Mouse (Mus musculus): Measurements from ENCODE around the gene Naip1. TPM values are rescaled to one million over a fixed set of nuclear protein-coding genes. Genes with fewer than 3 reads are reported as not detected.
"Not testable (repeated sequence)": the region's sequence is repeated elsewhere in the genome, so short reads cannot be mapped to it uniquely, and the experiment has no call there.

Gene Naip1
- 0.54 and 0.94 TPM in 2 replicates for polyA plus RNA-seq (2012; rRNA removed)

DNA sequence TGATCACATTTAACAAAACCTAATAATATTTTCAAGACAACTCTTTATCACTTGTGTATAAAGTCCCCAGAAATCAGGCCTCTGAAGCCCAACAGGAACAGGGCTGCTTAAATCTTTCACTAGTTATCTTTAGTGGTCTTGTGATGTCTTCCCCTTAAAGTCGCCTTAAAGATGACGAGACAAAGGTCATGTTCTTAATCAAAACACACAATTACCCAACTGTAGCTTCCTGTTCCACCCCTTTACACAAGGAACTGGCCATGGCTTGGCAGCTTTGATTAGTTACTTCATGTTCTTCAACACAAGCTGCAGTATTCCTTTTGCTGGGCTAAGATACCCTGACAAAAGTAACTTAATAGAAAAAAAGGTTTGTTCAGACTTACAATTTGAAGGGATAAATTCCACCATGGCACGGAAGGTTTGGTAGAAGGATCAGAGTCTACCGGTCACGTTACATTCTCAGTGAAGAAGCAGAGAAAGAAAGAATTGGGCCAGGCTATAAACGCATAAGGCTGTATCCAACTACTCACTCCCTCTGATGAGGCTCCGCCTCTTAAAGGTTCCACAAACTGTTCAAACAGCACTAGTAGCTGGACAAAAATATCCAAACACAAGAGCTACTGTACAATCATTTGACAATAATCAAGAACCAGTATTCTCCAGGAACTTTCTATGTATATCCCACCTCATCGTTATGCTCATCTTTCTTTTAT lies at the start of gene Naip1:
Naip1 (minus strand) TSS at position 455 of the 713 bp plus-strand sequence.
- DNase-seq (ENCODE audit: low read depth): not testable (repeated sequence)

DNA sequence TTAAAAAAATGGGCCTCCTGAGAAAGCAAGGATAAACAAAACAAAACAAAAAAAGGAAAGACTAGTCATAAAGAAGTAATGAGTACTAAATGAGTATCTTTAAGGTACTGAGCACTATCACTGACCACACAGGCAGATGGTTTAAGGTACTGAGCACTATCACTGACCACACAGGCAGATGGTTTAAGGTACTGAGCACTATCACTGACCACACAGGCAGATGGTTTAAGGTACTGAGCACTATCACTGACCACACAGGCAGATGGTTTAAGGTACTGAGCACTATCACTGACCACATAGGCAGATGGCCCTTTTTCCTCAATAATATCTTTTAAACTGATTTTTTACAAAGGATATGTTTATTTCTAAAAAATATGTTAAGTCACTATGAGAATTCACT lies 47.0 kb upstream of the Naip1 start:
- not testable (repeated sequence) for DNase-seq (ENCODE audit: low read depth)

- DNase-seq (ENCODE audit: low read depth): no peak
Observed at GRCm38 (mm10) chr13:100495337-100495736, 42.7 kb upstream of the Naip1 start.

DNA sequence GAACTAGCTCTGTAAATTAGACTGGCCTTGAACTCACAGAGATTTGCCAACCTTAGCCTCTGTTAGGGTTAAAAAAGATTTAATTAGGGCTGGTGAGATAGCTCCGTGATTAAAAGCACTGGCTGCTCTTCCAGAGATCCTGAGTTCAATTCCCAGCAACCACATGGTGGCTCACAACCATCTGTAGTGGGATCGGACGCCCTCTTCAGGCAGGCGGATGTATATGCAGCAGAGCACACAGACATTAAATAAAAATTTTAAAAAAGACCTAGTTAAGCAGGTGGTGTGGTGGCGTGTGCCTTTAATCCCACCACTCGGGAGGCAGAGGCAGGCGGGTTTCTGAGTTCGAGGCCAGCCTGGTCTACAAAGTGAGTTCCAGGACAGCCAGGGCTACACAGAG lies 41.7 kb upstream of the Naip1 start:
- not testable (repeated sequence) for DNase-seq (ENCODE audit: low read depth)

DNA sequence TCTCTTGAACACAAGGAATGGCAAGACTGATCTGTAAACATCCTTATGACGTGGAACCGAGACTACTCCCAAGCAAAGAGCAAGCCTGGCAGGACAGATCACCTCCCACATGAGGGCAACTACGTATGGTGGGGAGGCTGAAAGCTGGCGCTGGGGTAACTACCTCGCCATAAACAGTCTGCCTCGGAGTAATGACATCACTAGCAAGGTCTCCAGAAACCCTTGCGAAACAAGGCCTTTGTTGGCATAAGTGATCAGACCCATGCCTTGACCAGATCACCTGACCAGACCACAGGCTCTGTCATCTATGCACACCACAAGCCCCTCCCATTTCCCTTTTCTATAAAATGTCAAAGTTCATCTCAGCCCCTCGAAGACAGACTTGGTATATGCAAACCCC lies 40.6 kb upstream of the Naip1 start:
- DNase-seq (ENCODE audit: low read depth): no peak

DNA sequence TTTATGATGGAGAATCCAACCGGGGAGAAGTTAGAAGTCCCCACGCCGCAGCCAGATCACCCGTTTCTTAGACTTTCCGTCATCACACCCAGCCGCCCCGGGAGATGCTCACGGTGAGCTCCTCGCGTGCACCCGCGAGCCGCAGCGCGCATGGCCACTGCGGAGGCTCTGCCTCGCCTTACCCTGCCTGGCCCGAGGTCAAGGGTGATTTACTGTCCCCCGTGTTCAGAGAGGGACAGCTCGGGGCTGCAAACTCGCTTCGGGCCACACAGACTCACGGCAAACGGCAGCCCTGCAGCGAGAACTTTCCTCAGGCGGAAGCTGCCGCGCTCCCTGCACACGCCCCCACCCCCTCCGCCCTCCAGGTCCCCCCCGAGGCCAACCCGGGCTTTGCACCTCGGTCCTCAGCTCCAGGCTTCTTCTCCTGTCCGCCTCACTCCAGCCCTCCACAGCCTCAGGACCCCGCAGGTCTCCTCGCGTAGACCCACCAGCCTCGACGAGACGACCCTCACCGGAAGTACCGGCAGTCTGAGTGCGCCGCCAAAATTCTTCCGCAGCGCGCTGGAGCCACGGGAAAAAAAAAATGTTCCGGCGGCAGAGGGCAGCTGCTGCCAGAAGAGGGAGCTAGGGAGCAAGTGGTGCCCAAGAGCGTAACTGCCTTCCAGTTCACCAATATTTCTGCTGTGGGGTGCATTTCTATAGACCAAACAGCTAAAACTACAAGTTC lies 39.6 kb upstream of the Naip1 start, which contains the start of gene Gtf2h2:
Gtf2h2 (minus strand) TSS at position 519 of the 727 bp plus-strand sequence.
- no peak for DNase-seq (ENCODE audit: low read depth)

GRCm38 (mm10) chr13:100491623-100492022 lies 39.0 kb upstream of the Naip1 start:
- DNase-seq (ENCODE audit: low read depth): no peak

GRCm38 (mm10) chr13:100490424-100490823 lies 37.8 kb upstream of the Naip1 start:
- DNase-seq (ENCODE audit: low read depth): no peak

- DNase-seq (ENCODE audit: low read depth): no peak
Observed at GRCm38 (mm10) chr13:100483610-100484009, 30.9 kb upstream of the Naip1 start.

GRCm38 (mm10) chr13:100463527-100464222 lies 11.0 kb upstream of the Naip1 start:
- DNase-seq (ENCODE audit: low read depth): no peak

DNA sequence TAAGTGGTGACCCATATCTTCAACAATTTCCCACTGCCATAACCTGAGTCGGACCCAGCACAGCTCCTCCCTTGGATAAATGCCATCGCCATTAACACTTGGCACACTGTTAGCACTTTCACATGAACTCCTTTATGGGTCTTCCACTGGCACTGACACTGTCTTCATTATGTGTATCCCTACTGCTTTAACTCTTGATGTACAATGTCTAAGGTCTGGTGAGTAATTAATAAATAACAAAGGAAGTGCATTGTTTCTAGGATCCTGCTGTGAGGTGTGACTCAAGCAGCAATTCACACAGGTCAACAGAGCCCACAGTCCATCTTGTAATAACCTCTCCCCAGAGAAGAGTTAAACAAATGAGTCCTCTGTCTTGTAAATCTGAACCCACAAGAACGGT lies 8.7 kb upstream of the Naip1 start:
- no peak for DNase-seq (ENCODE audit: low read depth)

GRCm38 (mm10) chr13:100449495-100449894 lies 3.2 kb downstream of the Naip1 start:
- DNase-seq (ENCODE audit: low read depth): no peak

GRCm38 (mm10) chr13:100440116-100440515 lies 12.6 kb downstream of the Naip1 start:
- DNase-seq (ENCODE audit: low read depth): no peak

DNA sequence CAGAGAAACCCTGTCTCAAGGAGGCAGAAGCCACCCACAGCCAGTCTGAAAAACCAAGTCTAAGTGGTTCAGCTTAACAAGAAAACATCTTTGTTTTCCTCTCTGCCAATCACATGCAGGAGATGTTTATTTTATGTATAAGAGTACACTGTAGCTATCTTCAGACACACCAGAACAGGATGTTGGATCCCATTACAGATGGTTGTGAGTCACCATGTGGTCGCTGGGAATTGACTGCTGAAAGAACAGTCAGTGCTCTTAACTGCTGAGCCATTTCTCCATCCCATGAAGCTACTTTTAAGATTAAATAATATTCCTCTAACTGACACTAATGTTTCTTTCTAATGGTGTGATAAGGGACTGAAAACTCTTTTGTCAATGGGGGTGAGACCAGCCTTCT lies 14.0 kb downstream of the Naip1 start:
- DNase-seq (ENCODE audit: low read depth): no peak

DNA sequence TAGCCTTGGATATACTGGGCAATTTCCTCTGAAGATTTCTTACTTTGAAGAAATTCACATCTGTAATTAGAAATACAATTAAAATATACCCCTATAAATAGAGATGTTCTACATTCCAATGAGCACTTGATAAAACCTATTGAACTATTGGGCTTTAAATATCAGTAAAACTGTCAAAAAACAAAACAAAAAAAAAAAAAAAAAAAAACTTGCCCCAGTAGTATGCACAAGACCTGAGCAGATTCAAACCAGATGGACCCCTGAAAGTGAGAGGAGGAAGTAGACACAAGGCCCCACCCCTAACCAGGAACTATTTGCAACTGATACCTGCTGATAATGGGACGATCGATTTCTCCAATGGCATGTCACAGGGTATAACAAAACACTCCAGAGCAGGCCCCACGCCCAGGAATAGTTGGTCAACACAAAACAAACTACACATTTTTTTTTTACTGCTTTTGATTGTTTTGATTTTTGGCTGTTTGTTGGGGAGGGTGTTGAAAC lies 15.3 kb downstream of the Naip1 start:
- DNase-seq (ENCODE audit: low read depth): no peak

DNA sequence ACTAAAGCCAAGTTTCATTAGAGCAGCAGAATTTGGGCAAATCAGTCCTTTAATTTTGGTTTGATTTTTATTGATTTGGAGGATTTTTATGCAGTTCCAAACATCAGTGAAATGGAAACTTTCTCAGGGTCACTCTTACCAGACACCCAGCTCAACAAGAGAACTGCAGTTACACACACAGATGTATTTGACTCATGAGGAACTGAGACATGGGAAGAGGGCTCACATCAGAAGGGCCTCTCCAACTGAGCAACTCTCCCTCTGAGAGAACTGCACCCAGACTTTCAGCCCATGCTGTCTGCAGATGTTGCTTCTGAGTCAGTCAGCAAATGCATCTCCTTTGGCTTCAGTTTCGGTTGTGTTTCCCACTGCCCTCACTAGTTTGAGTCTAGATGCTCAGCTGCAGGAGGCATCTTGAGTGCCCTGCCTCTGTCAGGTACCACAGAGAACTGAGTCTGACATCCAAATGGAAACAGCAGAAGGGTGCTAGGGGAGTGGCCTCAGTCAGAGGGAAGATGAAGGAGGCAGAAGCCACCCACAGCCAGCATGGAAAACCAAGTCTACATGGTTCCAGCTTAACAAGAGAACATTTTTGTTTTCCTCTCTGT lies 16.0 kb downstream of the Naip1 start:
- DNase-seq (ENCODE audit: low read depth): not testable (repeated sequence)

GRCm38 (mm10) chr13:100419958-100420357 lies 32.7 kb downstream of the Naip1 start:
- DNase-seq (ENCODE audit: low read depth): not testable (repeated sequence)

- no peak for DNase-seq (ENCODE audit: low read depth)
Observed at GRCm38 (mm10) chr13:100414428-100414827, 38.2 kb downstream of the Naip1 start.

GRCm38 (mm10) chr13:100409825-100410224 lies 42.8 kb downstream of the Naip1 start:
- DNase-seq (ENCODE audit: low read depth): no peak

- no peak for DNase-seq (ENCODE audit: low read depth)
Observed at GRCm38 (mm10) chr13:100409181-100409580, 43.5 kb downstream of the Naip1 start.

DNA sequence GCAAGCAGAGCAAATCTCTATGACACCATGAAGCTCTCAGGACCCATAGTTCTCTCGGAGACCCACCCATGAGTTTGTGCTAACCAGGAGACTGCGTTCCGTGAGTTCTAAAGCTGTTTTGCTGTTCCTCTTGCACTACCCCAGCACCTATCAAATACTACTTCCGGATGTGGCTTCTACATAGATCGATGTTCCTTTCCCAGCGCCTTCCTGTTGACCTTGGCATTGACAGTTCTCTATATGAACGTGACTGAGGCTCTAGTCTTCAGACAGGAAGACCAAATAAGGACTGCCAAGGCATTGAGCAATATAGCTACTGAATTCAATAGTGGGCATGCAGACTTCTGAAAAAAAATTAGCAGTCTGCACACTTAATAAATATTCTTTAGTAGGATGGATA lies 44.4 kb downstream of the Naip1 start:
- DNase-seq (ENCODE audit: low read depth): no peak
